Mouse (Mus musculus) CH12.LX (cell line): Measurements from ENCODE around the gene Fcna.

ENCODE experiments used
- CHD2 ChIP-seq: IDR thresholded peaks from 2 replicates; pipeline ENCODE4 v1.6.1; 2011; ENCODE audit warnings: low read length, improper control_type of control experiment
- JUND ChIP-seq: conservative IDR thresholded peaks from 2 replicates; pipeline ENCODE4 v1.6.1; 2011; ENCODE audit warnings: low read depth, low read length, improper control_type of control experiment
- MXI1 ChIP-seq: IDR thresholded peaks from 2 replicates; pipeline ENCODE4 v1.6.1; 2011; ENCODE audit warnings: mild to moderate bottlenecking, low read depth, low read length, improper control_type of control experiment
- RAD21 ChIP-seq: IDR thresholded peaks from 2 replicates; pipeline ENCODE4 v1.6.1; 2011; ENCODE audit warnings: low read depth, mild to moderate bottlenecking, low read length, improper control_type of control experiment, moderate library complexity
- SMC3 ChIP-seq: IDR thresholded peaks from 2 replicates; pipeline ENCODE4 v1.6.1; 2011; ENCODE audit warnings: low read depth, low read length, improper control_type of control experiment
- TBP ChIP-seq: conservative IDR thresholded peaks from 2 replicates; pipeline ENCODE4 v1.6.1; 2011; ENCODE audit warnings: low read depth, low read length, improper control_type of control experiment
- USF1 ChIP-seq: IDR thresholded peaks from 2 replicates; pipeline ENCODE4 v1.6.1; 2014; ENCODE audit warnings: low read depth, mild to moderate bottlenecking, inconsistent platforms, low read length, improper control_type of control experiment

DNA sequence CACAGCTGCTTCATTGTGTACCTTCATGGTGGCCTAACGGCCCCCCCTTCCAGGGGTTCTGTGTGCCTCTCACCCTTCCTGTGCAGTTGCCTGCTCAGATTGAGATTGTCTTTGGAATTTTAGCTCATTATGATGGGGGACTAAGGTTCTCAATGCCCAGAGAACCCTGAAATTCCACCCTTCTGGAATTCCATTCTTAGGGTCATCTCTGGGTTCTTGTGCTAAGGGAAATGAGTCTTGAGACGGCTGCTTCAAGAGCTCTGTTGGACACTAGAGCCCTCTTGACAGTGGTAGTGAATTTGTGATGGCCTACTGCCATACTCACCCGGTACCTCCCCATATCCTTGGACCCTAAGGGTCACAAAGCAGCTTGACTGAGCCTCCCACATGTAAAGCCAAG, 10.3 kb downstream of the Fcna start, which contains the start of gene Ccdc183:
- TF ChIP-seq MXI1 (no peak), TBP (no peak), USF1 (no peak), RAD21 (no peak), SMC3 (no peak), CHD2 (no peak), JUND (no peak)
